Mouse (Mus musculus) heart, embryonic 16.5 days (tissue): ENCODE results near the gene Hspa12a. TPM values are rescaled to one million over a fixed set of nuclear protein-coding genes. Genes with fewer than 3 reads are reported as not detected.
"Not testable (repeated sequence)": the region's sequence is repeated elsewhere in the genome, so short reads cannot be mapped to it uniquely, and the experiment has no call there.

Experiments used
- ATAC-seq: fragments of 200-750 bp; cut with Nextera tagmentation; replicated peaks from 2 replicates; pipeline ENCODE4 v1.8.0; 2017; ENCODE audit warnings: moderate number of reproducible peaks; ENCODE audit not compliant: insufficient read depth, low FRiP score; ENCODE audit errors: extremely low read depth
- H3K27ac ChIP-seq: fragments of 300-500 bp; sonication (generic); 2 replicates; pipeline ENCODE4 v1.5.1; 2014; ENCODE audit warnings: mild to moderate bottlenecking, low read length, control low read depth, moderate library complexity
- H3K27me3 ChIP-seq: fragments of 300-500 bp; sonication (generic); 2 replicates; pipeline ENCODE4 v1.6.1; 2014; ENCODE audit warnings: low read length, mixed read lengths; ENCODE audit not compliant: control insufficient read depth, insufficient read depth
- H3K36me3 ChIP-seq: fragments of 300-500 bp; sonication (generic); 2 replicates; pipeline ENCODE4 v1.6.1; 2014; ENCODE audit not compliant: control insufficient read depth, insufficient read depth
- H3K4me1 ChIP-seq: fragments of 300-500 bp; sonication (generic); 2 replicates; pipeline ENCODE4 v1.6.1; 2014; ENCODE audit warnings: low read length, mixed read lengths; ENCODE audit not compliant: control insufficient read depth, insufficient read depth
- H3K4me2 ChIP-seq: fragments of 300-500 bp; sonication (generic); 2 replicates; pipeline ENCODE4 v1.6.1; 2014; ENCODE audit warnings: low read depth, mild to moderate bottlenecking, control low read depth, low read length
- H3K4me3 ChIP-seq: fragments of 300-500 bp; sonication (generic); 2 replicates; pipeline ENCODE4 v1.5.1; 2014; ENCODE audit warnings: mild to moderate bottlenecking, control low read depth, low read length
- H3K9ac ChIP-seq: fragments of 300-500 bp; sonication (generic); 2 replicates; pipeline ENCODE4 v1.6.1; 2014; ENCODE audit warnings: low read length, control low read depth
- H3K9me3 ChIP-seq: fragments of 300-500 bp; sonication (generic); replicated peaks from 2 replicates; pipeline ENCODE4 v1.6.1; 2016; ENCODE audit warnings: low read length; ENCODE audit not compliant: control insufficient read depth
- WGBS: fragments of 180-500 bp; shearing (Covaris S2); extraction: QIAGEN DNeasy Blood & Tissue Kit; methylation state at CpG from one replicate; pipeline ENCODE4 v1.1.7; 2014; 5-methylcytosine and 5-hydroxymethylcytosine counted together
- polyA plus RNA-seq: library from polyadenylated mRNA; unstranded; fragments of >200 nt; fragmentation: Nextera tagmentation; extraction: Ambion mirVana; gene quantifications from 2 replicates; pipeline ENCODE4 v1.2.1, GENCODE M21; 2015

Gene Hspa12a
- polyA plus RNA-seq, 1 experiment from 2014 or later, result 13.7 TPM

- peaks cover 10% of the 10 kb centered on the region for H3K27me3 ChIP-seq
- WGBS, result 5% methylated on average over 11 of the region's 11 CpGs
- H3K36me3 ChIP-seq, result no peaks in the 10 kb centered on the region
- ATAC-seq, result no peak
- H3K27ac ChIP-seq, result no peak overlapping the region
- H3K9ac ChIP-seq, result peak overlapping the region; percentile 44; the same call in 1 of the 2 replicates
- no peaks in the 10 kb centered on the region for H3K9me3 ChIP-seq
- H3K4me2 ChIP-seq, result peak overlapping the region; percentile 64
- no peaks in the 10 kb centered on the region; the same call in 1 of the 2 replicates for H3K4me1 ChIP-seq
- H3K4me3 ChIP-seq, result peak overlapping the region; percentile 45
These were observed 24.9 kb downstream of the Hspa12a start for GRCm38 (mm10) chr19:58918597-58918996.

- Histone ChIP-seq H3K27me3 (peaks cover 7% of the 10 kb centered on the region; the same call in 1 of the 2 replicates), H3K27ac (no peak overlapping the region), H3K4me2 (no peak overlapping the region), H3K9me3 (no peaks in the 10 kb centered on the region), H3K4me3 (no peak overlapping the region), H3K9ac (no peak overlapping the region), H3K36me3 (no peaks in the 10 kb centered on the region), H3K4me1 (peaks cover 4% of the 10 kb centered on the region)
- 85% methylated on average over 6 of the region's 6 CpGs for WGBS
- no peak for ATAC-seq
These were observed 30.2 kb downstream of the Hspa12a start for GRCm38 (mm10) chr19:58913301-58913700.

GRCm38 (mm10) chr19:58911386-58911785 is 32.1 kb downstream of the Hspa12a start:
- no peaks in the 10 kb centered on the region for H3K36me3 ChIP-seq
- ATAC-seq, result no peak
- no peak overlapping the region for H3K27ac ChIP-seq
- H3K4me3 ChIP-seq, result peak overlapping the region; percentile 40
- H3K27me3 ChIP-seq, result peaks cover 3% of the 10 kb centered on the region; the same call in 1 of the 2 replicates
- WGBS, result 9% methylated on average over 9 of the region's 9 CpGs
- peak overlapping the region; percentile 74 for H3K4me2 ChIP-seq
- peaks cover 4% of the 10 kb centered on the region for H3K4me1 ChIP-seq
- no peaks in the 10 kb centered on the region for H3K9me3 ChIP-seq
- H3K9ac ChIP-seq, result peak overlapping the region; percentile 44

- Histone ChIP-seq H3K36me3 (no peaks in the 10 kb centered on the region), H3K9me3 (no peaks in the 10 kb centered on the region), H3K4me2 (peak overlapping the region; percentile 74), H3K9ac (peak overlapping the region; percentile 44), H3K27ac (no peak overlapping the region), H3K4me1 (peaks cover 4% of the 10 kb centered on the region), H3K4me3 (peak overlapping the region; percentile 40), H3K27me3 (peaks cover 3% of the 10 kb centered on the region; the same call in 1 of the 2 replicates)
- under 1% methylated on average over 11 of the region's 11 CpGs for WGBS
- ATAC-seq, result no peak
These were observed 32.5 kb downstream of the Hspa12a start for GRCm38 (mm10) chr19:58910941-58911368.

GRCm38 (mm10) chr19:58908018-58908417 is 35.4 kb downstream of the Hspa12a start:
- Histone ChIP-seq H3K4me2 (no peak overlapping the region), H3K4me1 (peaks cover 6% of the 10 kb centered on the region), H3K36me3 (no peaks in the 10 kb centered on the region), H3K9ac (no peak overlapping the region), H3K27ac (no peak overlapping the region), H3K27me3 (0 out of 2 replicates have a peak, but pooled peaks cover 3% of the 10 kb centered on the region), H3K9me3 (no peaks in the 10 kb centered on the region), H3K4me3 (no peak overlapping the region)
- 67% methylated on average over 10 of the region's 10 CpGs for WGBS
- no peak for ATAC-seq

GRCm38 (mm10) chr19:58906685-58907084 is 36.8 kb downstream of the Hspa12a start:
- Histone ChIP-seq H3K4me2 (no peak overlapping the region), H3K27me3 (no peaks in the 10 kb centered on the region), H3K36me3 (no peaks in the 10 kb centered on the region), H3K4me3 (no peak overlapping the region), H3K4me1 (peaks cover 6% of the 10 kb centered on the region), H3K9ac (no peak overlapping the region), H3K9me3 (no peaks in the 10 kb centered on the region), H3K27ac (no peak overlapping the region)
- WGBS, result 46% methylated on average over 9 of the region's 9 CpGs
- no peak for ATAC-seq

- Histone ChIP-seq H3K36me3 (no peaks in the 10 kb centered on the region), H3K9ac (no peak overlapping the region), H3K9me3 (no peaks in the 10 kb centered on the region), H3K4me2 (peak overlapping the region; percentile 61), H3K4me1 (peaks cover 2% of the 10 kb centered on the region), H3K27ac (0 out of 2 replicates have a peak overlapping the region, but pooled peaks have one; percentile 8), H3K27me3 (no peaks in the 10 kb centered on the region), H3K4me3 (peak overlapping the region; percentile 42)
- ATAC-seq, result peak; percentile 79
- WGBS, result under 1% methylated on average over 11 of the region's 11 CpGs
These were observed 39.5 kb downstream of the Hspa12a start for GRCm38 (mm10) chr19:58903899-58904327.

GRCm38 (mm10) chr19:58903079-58903898 is 40.2 kb downstream of the Hspa12a start:
- ATAC-seq, result no peak
- Histone ChIP-seq H3K9me3 (no peaks in the 10 kb centered on the region; the same call in 1 of the 2 replicates), H3K4me2 (peak overlapping the region; percentile 61), H3K27me3 (no peaks in the 10 kb centered on the region), H3K4me3 (peak overlapping the region; percentile 42), H3K9ac (no peak overlapping the region), H3K27ac (0 out of 2 replicates have a peak overlapping the region, but pooled peaks have one; percentile 8), H3K36me3 (no peaks in the 10 kb centered on the region), H3K4me1 (peaks cover 2% of the 10 kb centered on the region)
- 58% methylated on average over 7 of the region's 7 CpGs for WGBS

- H3K4me2 ChIP-seq, H3K9ac ChIP-seq, ATAC-seq, H3K4me3 ChIP-seq, H3K27me3 ChIP-seq, H3K27ac ChIP-seq, H3K9me3 ChIP-seq, H3K4me1 ChIP-seq, H3K36me3 ChIP-seq: not testable (repeated sequence)
- 79% methylated on average over 10 of the region's 10 CpGs for WGBS
These were observed 43.0 kb downstream of the Hspa12a start for GRCm38 (mm10) chr19:58900471-58900870.
